Mouse (Mus musculus) limb, embryonic 14.5 days (tissue): ENCODE results near the gene E130309D02Rik. TPM values are rescaled to one million over a fixed set of nuclear protein-coding genes. Genes with fewer than 3 reads are reported as not detected.

ENCODE experiments used
- ATAC-seq: fragments of 200-750 bp; cut with Nextera tagmentation; 2 replicates; pipeline ENCODE4 v1.8.0; 2017; ENCODE audit warnings: low read depth, moderate number of reproducible peaks, moderate TSS enrichment; ENCODE audit not compliant: low FRiP score
- DNase-seq: peaks from one replicate; pipeline ENCODE4 v3.0.0-alpha.2; 2015; ENCODE audit warnings: low spot score
- H3K27ac ChIP-seq: fragments of 300-500 bp; sonication (generic); replicated peaks from 2 replicates; pipeline ENCODE4 v1.5.1; 2014; ENCODE audit warnings: low read depth, mild to moderate bottlenecking, low read length, moderate library complexity, mixed read lengths
- H3K27me3 ChIP-seq: fragments of 300-500 bp; sonication (generic); 2 replicates; pipeline ENCODE4 v1.6.1; 2014; ENCODE audit warnings: low read length, mixed read lengths; ENCODE audit not compliant: control insufficient read depth, insufficient read depth
- H3K36me3 ChIP-seq: fragments of 300-500 bp; sonication (generic); 2 replicates; pipeline ENCODE4 v1.6.1; 2014; ENCODE audit warnings: mild to moderate bottlenecking, low read length, moderate library complexity, mixed read lengths; ENCODE audit not compliant: control insufficient read depth, insufficient read depth
- H3K4me1 ChIP-seq: fragments of 300-500 bp; sonication (generic); 2 replicates; pipeline ENCODE4 v1.6.1; 2014; ENCODE audit warnings: antibody characterized with exemption, low read length, mixed read lengths; ENCODE audit not compliant: control insufficient read depth, insufficient read depth
- H3K4me2 ChIP-seq: fragments of 300-500 bp; sonication (generic); replicated peaks from 2 replicates; pipeline ENCODE4 v1.6.1; 2014; ENCODE audit warnings: low read depth, mild to moderate bottlenecking, low read length, moderate library complexity; ENCODE audit not compliant: severe bottlenecking
- H3K4me3 ChIP-seq: fragments of 300-500 bp; sonication (generic); replicated peaks from 2 replicates; pipeline ENCODE4 v1.5.1; 2014; ENCODE audit warnings: low read length
- H3K9ac ChIP-seq: fragments of 300-500 bp; sonication (generic); 2 replicates; pipeline ENCODE4 v1.6.1; 2014; ENCODE audit warnings: mild to moderate bottlenecking, low read depth, low read length, moderate library complexity; ENCODE audit not compliant: severe bottlenecking
- H3K9me3 ChIP-seq: fragments of 300-500 bp; sonication (generic); 2 replicates; pipeline ENCODE4 v1.6.1; 2016; ENCODE audit warnings: low read length; ENCODE audit not compliant: control insufficient read depth
- POLR2A ChIP-seq: fragments of 200-500 bp; IDR thresholded peaks from 2 replicates; pipeline ENCODE4 v1.8.0; 2012; ENCODE audit warnings: inconsistent platforms, mild to moderate bottlenecking, moderate library complexity, borderline replicate concordance; ENCODE audit not compliant: insufficient read depth, insufficient read length; ENCODE audit errors: extremely low read depth
- WGBS: fragments of 180-500 bp; shearing (Covaris S2); extraction: QIAGEN DNeasy Blood & Tissue Kit; methylation state at CpG from one replicate; pipeline ENCODE4 v1.1.7; 2014; 5-methylcytosine and 5-hydroxymethylcytosine counted together
- polyA plus RNA-seq, 2 experiments: library from polyadenylated mRNA; depleted of rRNA in 1 of 2; stranded (reverse) in 1 of 2; unstranded in 1 of 2; fragments of >200 nt; fragmentation: Nextera tagmentation in 1 of 2; extraction: Ambion mirVana in 1 of 2; gene quantifications; 2 replicates each; pipeline versions ENCODE4 v1.2.1 to v1.2.3; 2012 to 2014

E130309D02Rik gene
- polyA plus RNA-seq, 2 experiments, result 25.2 to 29.2 TPM

DNA sequence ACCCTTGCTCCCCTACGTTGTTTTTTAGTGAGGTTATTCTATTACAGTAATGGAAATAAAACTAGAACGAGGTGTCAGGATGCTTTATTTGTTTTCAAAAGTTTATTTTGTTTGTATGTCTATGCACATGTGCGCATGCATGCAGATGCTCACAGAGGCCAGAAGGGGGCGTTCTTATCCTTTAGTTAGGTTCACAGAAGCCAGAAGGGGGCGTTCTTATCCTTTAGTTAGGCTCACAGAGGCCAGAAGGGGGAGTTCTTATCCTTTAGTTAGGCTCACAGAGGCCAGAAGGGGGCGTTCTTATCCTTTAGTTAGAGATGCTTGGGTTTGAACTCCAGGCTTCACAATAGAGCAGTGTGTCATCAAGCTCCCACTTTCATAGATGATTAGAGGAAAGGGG lies 21.4 kb upstream of the E130309D02Rik start:
- ATAC-seq, result no peak
- no peaks in the 10 kb centered on the region for H3K9me3 ChIP-seq
- TF ChIP-seq POLR2A, result no peak
- no peak overlapping the region for H3K27ac ChIP-seq
- no peak overlapping the region for H3K9ac ChIP-seq
- DNase-seq, result no peak
- H3K27me3 ChIP-seq, result no peaks in the 10 kb centered on the region
- no peak overlapping the region for H3K4me2 ChIP-seq
- H3K4me1 ChIP-seq, result no peaks in the 10 kb centered on the region
- no peak overlapping the region for H3K4me3 ChIP-seq
- H3K36me3 ChIP-seq, result no peaks in the 10 kb centered on the region
- 66% methylated on average over 6 of the region's 6 CpGs for WGBS

DNA sequence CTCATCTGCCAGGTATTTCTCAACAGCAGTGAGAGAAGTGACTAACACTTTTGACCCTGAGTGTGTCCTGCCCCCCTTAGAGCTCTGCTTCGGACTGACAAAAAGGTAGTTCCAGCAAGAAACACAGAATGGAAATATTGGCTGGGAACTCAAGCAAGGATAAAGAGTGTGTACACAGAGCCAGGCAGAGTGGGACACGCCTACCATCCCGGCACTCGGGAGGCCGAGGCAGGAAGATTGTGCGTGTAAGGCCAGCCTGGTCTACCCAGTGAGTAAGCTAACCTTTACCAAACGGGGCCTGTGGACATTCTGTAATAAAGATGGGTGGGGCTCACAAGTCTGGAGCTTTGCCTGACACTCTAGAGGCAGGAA lies 19.9 kb upstream of the E130309D02Rik start:
- no peak overlapping the region for H3K4me2 ChIP-seq
- H3K9ac ChIP-seq, result no peak overlapping the region
- no peaks in the 10 kb centered on the region for H3K9me3 ChIP-seq
- no peak overlapping the region for H3K27ac ChIP-seq
- ATAC-seq, result no peak
- TF ChIP-seq POLR2A, result no peak
- DNase-seq, result no peak
- WGBS, result 80% methylated on average over 7 of the region's 7 CpGs
- H3K36me3 ChIP-seq, result no peaks in the 10 kb centered on the region
- no peaks in the 10 kb centered on the region for H3K27me3 ChIP-seq
- H3K4me3 ChIP-seq, result no peak overlapping the region
- H3K4me1 ChIP-seq, result peaks cover under 1% of the 10 kb centered on the region; the same call in 1 of the 2 replicates

DNA sequence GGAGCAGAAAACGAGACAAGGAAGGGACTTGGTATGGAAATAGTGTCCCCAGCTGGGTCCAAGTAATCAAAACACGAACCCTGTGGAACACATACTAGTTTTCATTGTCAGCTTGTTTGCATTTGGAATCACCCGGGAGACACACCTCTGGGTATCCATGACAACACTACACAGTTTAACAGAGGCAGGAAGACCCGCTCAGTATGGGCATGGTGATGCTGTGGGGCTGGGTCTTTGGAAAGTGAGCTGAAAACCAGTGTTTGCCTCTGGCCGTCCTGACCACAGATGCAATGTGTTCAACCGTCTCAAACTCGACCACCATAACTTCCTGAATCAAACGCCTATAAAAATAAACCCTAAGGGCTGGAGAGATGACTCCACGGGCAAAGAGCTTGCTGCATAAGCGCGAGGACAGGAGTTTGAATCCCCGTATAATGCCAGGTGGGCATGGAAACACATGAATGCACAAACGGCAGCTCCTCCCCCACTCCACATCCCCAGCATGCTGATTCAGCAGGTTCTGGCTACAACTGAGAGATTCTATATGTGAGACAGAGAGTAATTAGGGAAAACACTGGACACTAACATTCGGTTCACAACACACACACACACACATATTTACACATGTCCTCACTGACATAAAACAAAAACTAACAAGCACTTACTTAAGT lies 19.4 kb upstream of the E130309D02Rik start:
- Histone ChIP-seq H3K4me1 (peaks cover 6% of the 10 kb centered on the region; the same call in 1 of the 2 replicates), H3K9me3 (no peaks in the 10 kb centered on the region), H3K27me3 (no peaks in the 10 kb centered on the region), H3K36me3 (no peaks in the 10 kb centered on the region), H3K4me2 (no peak overlapping the region), H3K27ac (no peak overlapping the region), H3K4me3 (no peak overlapping the region), H3K9ac (no peak overlapping the region)
- whole genome bisulfite sequencing, result 66% methylated on average over 14 of the region's 14 CpGs
- no peak for ATAC-seq
- TF ChIP-seq POLR2A, result no peak
- no peak for DNase-seq

DNA sequence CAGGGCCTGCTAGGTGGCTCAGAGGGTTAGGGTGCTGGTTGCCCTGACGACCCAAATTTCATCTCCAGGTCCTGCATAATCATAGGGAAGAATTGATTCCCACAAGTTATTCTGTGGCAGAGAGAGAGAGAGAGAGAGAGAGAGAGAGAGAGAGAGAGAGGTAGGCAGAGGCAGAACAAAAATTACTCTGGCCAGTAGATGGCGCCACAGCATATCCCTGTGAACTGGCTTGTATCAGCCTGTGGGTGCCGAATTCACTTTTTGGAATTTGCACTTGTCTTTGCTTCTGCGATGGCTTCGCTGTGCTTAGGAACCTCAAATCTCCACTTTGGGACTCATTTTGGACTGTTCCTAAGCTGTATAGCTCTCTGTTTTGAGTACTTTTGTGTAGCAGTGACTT lies 18.7 kb upstream of the E130309D02Rik start:
- ATAC-seq, result no peak; the same call in 1 of the 2 replicates
- WGBS, result 13% methylated on average over 5 of the region's 5 CpGs
- H3K4me2 ChIP-seq, result no peak overlapping the region; the same call in 1 of the 2 replicates

DNA sequence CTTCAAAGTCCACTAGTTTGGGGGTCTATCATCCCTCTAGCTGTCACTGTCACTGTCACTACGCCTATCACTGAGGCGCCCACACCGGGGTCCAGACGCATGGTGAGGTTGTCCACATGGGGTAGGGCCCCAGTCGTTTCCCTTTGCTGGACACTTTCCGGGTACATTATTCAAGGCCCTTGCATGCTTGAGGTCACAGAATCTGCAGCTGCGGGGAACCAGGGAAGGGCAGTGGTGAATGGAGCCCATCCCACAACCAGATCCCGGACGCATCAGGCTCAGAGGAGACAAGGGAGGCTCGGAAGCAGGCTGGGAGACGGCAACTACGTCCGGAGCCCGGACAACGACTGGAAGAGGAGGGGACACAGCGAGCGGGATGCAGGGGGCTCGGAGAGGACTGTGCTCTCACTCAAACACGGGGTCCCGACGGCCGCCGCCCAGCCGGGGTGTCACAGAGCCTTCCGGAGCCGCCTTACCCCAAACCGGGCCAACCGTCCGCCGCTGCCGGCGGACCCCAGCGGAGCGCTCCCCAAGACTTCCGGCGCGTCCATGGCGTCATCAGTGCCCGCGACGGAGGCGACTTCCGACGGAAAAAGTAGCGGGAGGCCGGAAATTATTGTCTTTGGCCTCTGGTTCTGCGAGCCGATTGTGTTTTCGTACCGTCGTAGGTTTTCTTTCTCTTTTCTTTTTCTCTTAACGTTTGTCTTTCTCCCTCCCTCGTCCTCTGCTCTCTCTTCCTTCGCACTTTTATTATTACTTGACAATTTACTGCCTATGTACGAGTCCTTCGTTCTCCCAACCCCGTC lies 13.7 kb upstream of the E130309D02Rik start, which contains the start of gene Zdhhc4:
Gene Zdhhc4 (minus strand): TSS at position 567 of the 806 bp plus-strand sequence.
- no peaks in the 10 kb centered on the region for H3K27me3 ChIP-seq
- ATAC-seq, result peak; percentile 82
- H3K36me3 ChIP-seq, result peaks cover 32% of the 10 kb centered on the region
- peak; percentile 89 for DNase-seq
- no peaks in the 10 kb centered on the region for H3K9me3 ChIP-seq
- peaks cover 12% of the 10 kb centered on the region; the same call in 1 of the 2 replicates for H3K4me1 ChIP-seq
- H3K9ac ChIP-seq, result peak within 1 kb of the TSS; percentile 84
- WGBS, result under 1% methylated on average over 54 of the region's 57 CpGs
- TF ChIP-seq POLR2A, result 0 out of 2 replicates have a peak, but pooled peaks have one; percentile 56
- H3K27ac ChIP-seq, result peak within 1 kb of the TSS; percentile 49; the same call in 1 of the 2 replicates
- H3K4me3 ChIP-seq, result peak within 1 kb of the TSS; percentile 94
- H3K4me2 ChIP-seq, result peak within 1 kb of the TSS; percentile 80

More for the DNA sequence above, 18.7 kb upstream of the E130309D02Rik start:
- H3K4me3 ChIP-seq, result no peak overlapping the region
- H3K9me3 ChIP-seq, result no peaks in the 10 kb centered on the region
- no peak for TF ChIP-seq POLR2A
- H3K27me3 ChIP-seq, result no peaks in the 10 kb centered on the region
- peak; percentile 85 for DNase-seq
- peaks cover 6% of the 10 kb centered on the region; the same call in 1 of the 2 replicates for H3K4me1 ChIP-seq
- no peak overlapping the region for H3K9ac ChIP-seq
- H3K36me3 ChIP-seq, result no peaks in the 10 kb centered on the region
- H3K27ac ChIP-seq, result no peak overlapping the region
